Mouse (Mus musculus): ENCODE results near the gene Maip1. TPM values are rescaled to one million over a fixed set of nuclear protein-coding genes. Genes with fewer than 3 reads are reported as not detected.

The Maip1 gene
- polyA plus RNA-seq, 1 experiment from 2014 or later, result 17.4 TPM

GRCm38 (mm10) chr1:57428368-57429308, 22.5 kb downstream of the Maip1 start:
- H3K9me3 ChIP-seq (replicated peaks), result no peaks in the 10 kb centered on the region
- H3K27me3 ChIP-seq (replicated peaks), result no peaks in the 10 kb centered on the region
- H3K27ac ChIP-seq (ENCODE audit: poor library complexity, severe bottlenecking), result no peak overlapping the region
- 53% methylated on average over 16 of the region's 16 CpGs for WGBS
- 0 out of 2 replicates have a peak, but pooled peaks cover 4% of the 10 kb centered on the region for H3K4me1 ChIP-seq (replicated peaks)
- H3K4me3 ChIP-seq, result no peak overlapping the region
- H3K36me3 ChIP-seq, result no peaks in the 10 kb centered on the region
- H3K9ac ChIP-seq, result no peak overlapping the region
- peak; percentile 57; the same call in 1 of the 2 replicates for ATAC-seq (ENCODE audit: insufficient number of reproducible peaks, low FRiP score)
- H3K4me2 ChIP-seq, result 0 out of 2 replicates have a peak overlapping the region, but pooled peaks have one; percentile 17

- Histone ChIP-seq H3K4me2 (peak overlapping the region; percentile 22), H3K27me3 (replicated peaks) (no peaks in the 10 kb centered on the region), H3K36me3 (no peaks in the 10 kb centered on the region), H3K4me3 (no peak overlapping the region), H3K27ac (ENCODE audit: poor library complexity, severe bottlenecking) (no peak overlapping the region), H3K9me3 (replicated peaks) (no peaks in the 10 kb centered on the region), H3K4me1 (replicated peaks) (0 out of 2 replicates have a peak, but pooled peaks cover 4% of the 10 kb centered on the region), H3K9ac (no peak overlapping the region)
- ATAC-seq (ENCODE audit: insufficient number of reproducible peaks, low FRiP score), result peak; percentile 38; the same call in 1 of the 2 replicates
- 31% methylated on average over 12 of the region's 12 CpGs for WGBS
Measured at GRCm38 (mm10) chr1:57429786-57430483, 23.8 kb downstream of the Maip1 start.

GRCm38 (mm10) chr1:57433141-57433540, 27.0 kb downstream of the Maip1 start:
- Histone ChIP-seq H3K27ac (ENCODE audit: poor library complexity, severe bottlenecking) (no peak overlapping the region), H3K4me1 (replicated peaks) (peaks cover 12% of the 10 kb centered on the region; the same call in 1 of the 2 replicates), H3K4me3 (no peak overlapping the region), H3K4me2 (no peak overlapping the region), H3K36me3 (no peaks in the 10 kb centered on the region), H3K9me3 (replicated peaks) (no peaks in the 10 kb centered on the region), H3K27me3 (replicated peaks) (no peaks in the 10 kb centered on the region), H3K9ac (no peak overlapping the region)
- WGBS, result 89% methylated on average over 7 of the region's 7 CpGs
- ATAC-seq (ENCODE audit: insufficient number of reproducible peaks, low FRiP score), result no peak

- peak overlapping the region; percentile 15 for H3K4me3 ChIP-seq
- H3K9ac ChIP-seq, result no peak overlapping the region
- H3K27me3 ChIP-seq (replicated peaks), result no peaks in the 10 kb centered on the region
- H3K4me2 ChIP-seq, result peak overlapping the region; percentile 56
- H3K27ac ChIP-seq (ENCODE audit: poor library complexity, severe bottlenecking), result peak overlapping the region; percentile 78
- ATAC-seq (ENCODE audit: insufficient number of reproducible peaks, low FRiP score), result peak; percentile 68; the same call in 1 of the 2 replicates
- 31% methylated on average over 9 of the region's 9 CpGs for WGBS
- H3K4me1 ChIP-seq (replicated peaks), result peaks cover 17% of the 10 kb centered on the region
- H3K9me3 ChIP-seq (replicated peaks), result no peaks in the 10 kb centered on the region
- no peaks in the 10 kb centered on the region for H3K36me3 ChIP-seq
Measured at GRCm38 (mm10) chr1:57436408-57436807, 30.3 kb downstream of the Maip1 start.

GRCm38 (mm10) chr1:57436954-57437353, 30.8 kb downstream of the Maip1 start:
- 26% methylated on average over 9 of the region's 9 CpGs for WGBS
- Histone ChIP-seq H3K36me3 (no peaks in the 10 kb centered on the region), H3K9me3 (replicated peaks) (no peaks in the 10 kb centered on the region), H3K9ac (no peak overlapping the region), H3K27ac (ENCODE audit: poor library complexity, severe bottlenecking) (peak overlapping the region; percentile 78), H3K4me2 (peak overlapping the region; percentile 56), H3K27me3 (replicated peaks) (no peaks in the 10 kb centered on the region), H3K4me3 (peak overlapping the region; percentile 15), H3K4me1 (replicated peaks) (peaks cover 17% of the 10 kb centered on the region)
- ATAC-seq (ENCODE audit: insufficient number of reproducible peaks, low FRiP score), result peak; percentile 75

GRCm38 (mm10) chr1:57439026-57439425, 32.9 kb downstream of the Maip1 start:
- Histone ChIP-seq H3K4me1 (replicated peaks) (peaks cover 17% of the 10 kb centered on the region), H3K4me2 (no peak overlapping the region), H3K27ac (ENCODE audit: poor library complexity, severe bottlenecking) (no peak overlapping the region), H3K36me3 (no peaks in the 10 kb centered on the region), H3K9me3 (replicated peaks) (no peaks in the 10 kb centered on the region), H3K4me3 (no peak overlapping the region), H3K27me3 (replicated peaks) (no peaks in the 10 kb centered on the region), H3K9ac (no peak overlapping the region)
- ATAC-seq (ENCODE audit: insufficient number of reproducible peaks, low FRiP score), result no peak
- 73% methylated on average over 6 of the region's 6 CpGs for WGBS

GRCm38 (mm10) chr1:57440771-57441170, 34.6 kb downstream of the Maip1 start:
- Histone ChIP-seq H3K36me3 (no peaks in the 10 kb centered on the region), H3K9me3 (replicated peaks) (no peaks in the 10 kb centered on the region), H3K27ac (ENCODE audit: poor library complexity, severe bottlenecking) (no peak overlapping the region), H3K4me3 (no peak overlapping the region), H3K4me2 (no peak overlapping the region), H3K4me1 (replicated peaks) (peaks cover 17% of the 10 kb centered on the region), H3K27me3 (replicated peaks) (no peaks in the 10 kb centered on the region), H3K9ac (no peak overlapping the region)
- WGBS, result 44% methylated on average over 4 of the region's 4 CpGs
- no peak for ATAC-seq (ENCODE audit: insufficient number of reproducible peaks, low FRiP score)

GRCm38 (mm10) chr1:57445679-57446078, 39.6 kb downstream of the Maip1 start:
- 67% methylated on average over 10 of the region's 10 CpGs for WGBS
- ATAC-seq (ENCODE audit: insufficient number of reproducible peaks, low FRiP score), result no peak
- Histone ChIP-seq H3K4me1 (replicated peaks) (no peaks in the 10 kb centered on the region), H3K4me2 (no peak overlapping the region), H3K36me3 (no peaks in the 10 kb centered on the region), H3K27ac (ENCODE audit: poor library complexity, severe bottlenecking) (no peak overlapping the region), H3K27me3 (replicated peaks) (no peaks in the 10 kb centered on the region), H3K9me3 (replicated peaks) (no peaks in the 10 kb centered on the region), H3K4me3 (no peak overlapping the region), H3K9ac (no peak overlapping the region)

GRCm38 (mm10) chr1:57450241-57450640, 44.1 kb downstream of the Maip1 start:
- Histone ChIP-seq H3K27ac (ENCODE audit: poor library complexity, severe bottlenecking) (no peak overlapping the region), H3K4me2 (no peak overlapping the region), H3K4me1 (replicated peaks) (no peaks in the 10 kb centered on the region), H3K9me3 (replicated peaks) (no peaks in the 10 kb centered on the region), H3K36me3 (no peaks in the 10 kb centered on the region), H3K9ac (no peak overlapping the region), H3K27me3 (replicated peaks) (no peaks in the 10 kb centered on the region), H3K4me3 (no peak overlapping the region)
- WGBS, result 88% methylated on average over 1 of the region's 1 CpGs
- no peak for ATAC-seq (ENCODE audit: insufficient number of reproducible peaks, low FRiP score)

- no peaks in the 10 kb centered on the region for H3K9me3 ChIP-seq (replicated peaks)
- H3K4me3 ChIP-seq, result no peak overlapping the region
- no peak for ATAC-seq (ENCODE audit: insufficient number of reproducible peaks, low FRiP score)
- 81% methylated on average over 6 of the region's 6 CpGs for WGBS
- H3K9ac ChIP-seq, result no peak overlapping the region
- H3K36me3 ChIP-seq, result no peaks in the 10 kb centered on the region
- no peaks in the 10 kb centered on the region for H3K27me3 ChIP-seq (replicated peaks)
- H3K4me2 ChIP-seq, result no peak overlapping the region
- H3K4me1 ChIP-seq (replicated peaks), result no peaks in the 10 kb centered on the region
- no peak overlapping the region for H3K27ac ChIP-seq (ENCODE audit: poor library complexity, severe bottlenecking)
Measured at GRCm38 (mm10) chr1:57460305-57460940, 54.3 kb downstream of the Maip1 start.

Data from heart, embryonic 12.5 days (tissue).